Mouse (Mus musculus): ENCODE measurements around the gene Fmo5.
A peak's percentile ranks its signal among the peaks of the same experiment; 100 is the strongest.

Gene Fmo5

DNA sequence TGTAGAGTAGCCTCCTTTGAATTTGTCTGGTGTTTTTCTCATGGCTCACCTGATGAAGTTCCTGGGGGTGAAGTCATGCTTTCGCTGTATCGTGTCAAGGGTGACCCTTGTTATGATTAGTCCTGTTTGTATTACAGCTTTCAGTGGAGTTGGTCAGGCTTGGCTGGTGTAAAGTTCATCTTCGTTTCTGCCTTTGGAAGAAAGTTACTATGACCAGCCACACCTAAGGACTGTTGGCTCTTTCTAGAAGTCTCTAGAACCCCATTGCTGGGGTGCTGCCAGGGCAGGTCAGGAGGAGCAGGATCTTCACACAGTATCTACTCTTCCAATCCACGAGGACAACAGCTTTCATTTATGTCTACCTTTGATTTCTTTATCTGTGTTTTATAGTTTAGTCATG is 4.9 kb downstream of the Fmo5 start:
- no peak for DNase-seq

DNA sequence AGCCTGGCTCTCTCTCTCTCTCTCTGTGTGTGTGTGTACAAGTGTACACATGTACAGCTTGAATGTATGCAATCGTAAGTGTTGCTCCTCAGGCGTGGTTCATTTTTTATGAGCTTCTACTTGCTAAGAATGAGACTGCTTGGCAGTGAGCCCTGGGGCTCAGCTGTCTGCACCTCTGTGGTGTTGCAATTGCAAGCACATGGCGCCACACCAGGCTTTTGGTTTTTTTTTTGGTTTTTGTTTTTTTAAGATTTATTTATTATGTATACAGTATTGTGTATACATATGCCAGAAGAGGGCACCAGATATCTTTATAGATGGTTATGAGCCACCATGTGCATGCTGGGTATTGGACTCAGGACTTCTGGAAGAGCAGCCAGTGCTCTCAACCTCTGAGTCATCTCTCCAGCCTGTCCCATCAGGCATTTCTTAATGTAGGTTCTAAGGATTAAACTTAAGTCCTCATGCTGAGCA is 5.7 kb downstream of the Fmo5 start:
- DNase-seq: peak; percentile 36 to 46

DNA sequence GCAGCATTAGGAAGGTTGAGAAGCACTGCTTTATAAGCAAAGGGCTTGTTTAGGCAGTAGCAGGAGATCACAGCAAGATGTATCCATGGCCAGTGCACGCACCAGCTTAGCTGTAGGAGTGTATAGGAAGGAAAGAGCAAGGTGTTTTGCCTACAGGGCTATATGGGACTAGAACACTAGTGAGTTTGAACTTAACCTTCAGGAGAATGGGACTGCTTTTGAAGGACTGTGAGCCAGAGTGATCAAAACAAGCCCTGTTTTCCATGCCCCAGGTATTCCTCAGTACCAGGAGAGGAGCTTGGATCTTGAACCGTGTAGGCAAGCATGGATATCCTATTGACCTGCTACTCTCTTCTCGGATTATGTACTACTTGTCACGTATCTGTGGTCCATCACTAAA is 12.8 kb downstream of the Fmo5 start:
- DNase-seq: no peak

DNA sequence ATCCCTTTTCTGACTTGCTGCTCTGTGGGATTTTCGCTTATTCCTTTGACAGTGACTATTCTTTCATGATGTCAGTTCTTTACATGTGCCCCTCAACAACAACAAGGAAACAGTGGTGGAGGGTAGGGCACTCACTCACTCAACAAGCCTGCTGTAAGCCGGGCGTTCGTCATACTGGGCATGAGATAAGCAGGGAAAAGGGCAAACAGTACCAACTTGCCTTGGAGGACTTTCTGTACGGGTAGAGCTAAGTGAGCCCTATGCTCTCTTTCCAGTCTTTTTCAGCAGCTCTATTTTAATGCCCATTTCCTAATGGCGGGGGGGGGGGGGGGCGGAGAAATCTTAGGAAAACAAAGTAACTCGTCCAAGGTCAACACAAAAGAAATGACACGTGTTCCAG is 13.4 kb downstream of the Fmo5 start:
- no peak for DNase-seq

DNA sequence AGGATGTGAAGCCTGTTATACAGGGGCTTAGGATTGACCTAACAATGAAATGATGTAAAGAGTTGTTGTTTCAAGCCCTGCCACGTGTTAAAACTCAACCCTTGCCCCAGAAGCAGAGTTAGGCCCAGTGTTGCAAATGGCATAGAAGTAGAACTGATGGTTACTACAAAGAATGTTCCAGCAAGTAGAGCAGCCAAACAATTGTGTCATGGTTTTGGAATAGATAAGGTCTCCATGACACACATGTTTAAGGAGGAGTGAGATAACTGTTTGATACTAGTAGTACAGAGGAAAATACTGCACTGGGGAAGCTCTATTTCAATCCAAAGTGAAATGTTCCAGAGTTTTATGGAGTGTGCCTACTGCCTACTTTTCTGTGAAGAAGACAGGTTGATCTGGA is 19.9 kb downstream of the Fmo5 start:
- DNase-seq: no peak

DNA sequence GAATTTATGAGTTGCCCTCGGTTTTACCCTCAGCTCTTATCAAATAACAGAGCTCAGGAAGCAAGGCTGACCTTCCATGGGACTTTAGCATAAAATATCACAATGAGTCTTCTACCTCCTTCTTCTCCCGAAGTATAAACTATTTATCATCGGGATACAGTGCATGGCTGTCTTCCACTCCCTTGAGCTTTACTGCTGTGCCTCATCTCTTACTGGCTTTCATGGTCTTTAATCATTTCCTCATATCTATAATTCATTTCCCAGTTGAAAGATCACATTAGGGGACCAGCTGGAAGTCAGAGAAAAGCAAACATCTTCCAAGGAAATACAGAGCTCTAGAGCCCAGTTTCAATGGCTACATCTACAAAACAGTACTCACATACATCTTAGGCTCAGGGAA is 20.4 kb downstream of the Fmo5 start:
- no peak for DNase-seq

DNA sequence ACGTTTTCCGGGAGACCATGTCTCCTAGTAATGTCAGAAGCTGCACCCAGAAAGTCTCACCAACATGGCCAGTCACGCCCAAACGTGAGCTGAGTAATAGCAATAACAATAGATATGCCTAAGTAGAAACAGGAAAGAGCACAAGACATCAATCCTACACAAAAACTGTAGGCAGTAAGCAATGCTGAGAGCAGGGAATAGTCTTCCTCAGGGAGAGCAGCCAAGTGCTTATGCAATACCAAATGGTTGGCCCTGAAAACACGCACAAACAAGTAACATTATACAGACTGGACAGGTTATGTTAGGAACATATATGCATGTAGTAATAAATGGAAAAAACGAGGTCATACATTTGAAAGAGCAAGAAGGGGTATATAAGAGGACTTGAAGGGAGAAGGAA is 20.9 kb downstream of the Fmo5 start:
- DNase-seq: no peak

DNA sequence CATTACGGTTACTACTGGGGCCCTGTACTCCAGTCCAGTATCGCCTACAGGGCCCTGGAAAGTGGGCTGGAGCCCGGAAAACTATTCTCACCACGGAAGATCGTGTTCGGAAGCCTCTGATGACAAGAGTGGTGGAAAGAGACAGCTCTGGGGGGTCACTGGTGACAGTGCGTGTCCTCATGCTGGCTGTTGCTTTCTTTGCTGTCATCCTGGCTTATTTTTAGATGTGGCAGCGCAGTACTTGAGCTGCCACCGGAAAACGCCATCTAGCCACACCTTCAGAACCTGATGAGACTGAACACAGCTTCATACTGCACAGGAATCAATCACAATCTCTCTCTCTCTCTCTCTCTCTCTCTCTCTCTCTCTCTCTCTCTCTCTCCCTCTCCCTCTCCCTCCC is 23.0 kb downstream of the Fmo5 start:
- no peak for DNase-seq

DNA sequence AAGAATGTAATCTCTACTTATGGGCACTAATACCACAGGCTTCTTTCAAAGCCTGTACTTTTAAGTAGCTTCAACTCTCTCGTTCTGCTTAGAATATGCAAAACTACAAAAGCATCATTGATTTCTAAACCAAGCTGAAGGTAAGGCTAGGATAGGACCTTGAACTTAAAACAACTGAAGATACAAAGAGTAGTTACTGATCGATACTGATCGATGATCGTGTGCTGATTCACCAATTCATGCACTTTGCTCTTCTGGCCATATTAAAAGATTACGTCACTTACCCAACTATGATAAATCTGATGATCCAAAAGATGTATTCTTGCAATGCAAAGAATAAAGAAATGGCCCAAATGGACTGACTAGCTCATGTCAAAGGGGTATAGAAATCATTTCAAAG is 25.2 kb downstream of the Fmo5 start:
- no peak for DNase-seq

DNA sequence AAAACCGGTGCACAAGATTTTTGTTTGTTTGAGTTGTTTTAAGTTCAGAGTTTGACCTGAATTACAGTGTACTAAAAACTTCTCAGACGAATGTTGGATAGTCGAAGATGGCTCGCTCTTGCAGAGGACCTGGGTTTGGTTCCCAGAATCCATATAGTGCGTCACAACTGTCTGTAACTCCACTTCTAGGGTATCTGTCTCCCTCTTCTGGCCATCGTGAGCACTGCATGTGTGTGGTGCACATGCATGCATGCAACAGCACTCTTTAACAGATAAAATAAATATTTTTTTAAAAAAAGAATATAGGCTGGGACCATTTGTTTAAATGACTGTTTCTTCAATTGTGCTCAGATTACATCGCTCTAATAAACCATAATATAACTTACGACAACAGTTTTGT is 26.3 kb downstream of the Fmo5 start:
- peak; percentile 59 to 61 for DNase-seq

DNA sequence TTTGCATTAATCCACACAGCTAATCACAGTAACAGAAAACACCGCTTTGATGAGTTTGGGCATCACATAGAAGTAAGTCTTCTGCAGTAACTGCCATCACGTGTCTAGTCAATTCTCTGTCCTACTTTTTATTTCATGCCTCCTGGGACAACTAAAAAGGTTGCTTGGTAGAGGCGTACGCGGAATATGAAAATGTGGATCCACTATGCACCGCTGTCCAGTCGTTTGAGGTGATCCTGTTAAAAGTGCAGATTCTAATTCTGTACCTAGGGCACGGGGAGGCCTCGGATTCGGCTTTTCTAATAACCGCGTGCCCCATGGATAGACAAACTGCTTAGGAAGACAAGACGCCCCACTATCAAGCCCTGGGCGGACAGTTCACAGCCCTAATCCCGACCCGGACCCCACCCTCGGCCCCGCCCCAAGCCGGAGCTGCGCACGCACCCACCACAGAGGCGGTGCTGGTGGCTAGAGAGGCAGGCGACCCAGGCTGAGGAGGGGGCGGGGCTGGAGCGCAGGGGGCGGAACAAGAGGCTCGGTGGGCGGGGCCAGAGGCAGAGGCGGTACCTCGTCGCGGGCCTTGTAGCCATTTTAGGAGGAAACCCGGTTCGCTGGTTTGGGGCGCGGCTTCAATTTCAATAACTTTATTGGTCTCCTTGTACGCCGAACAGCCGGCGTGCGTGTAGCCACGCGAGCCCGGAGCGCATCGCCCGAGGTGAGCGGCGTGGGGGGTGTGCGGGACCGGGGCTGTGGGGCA is 29.2 kb downstream of the Fmo5 start, which contains the start of gene Prkab2:
Gene Prkab2 (plus strand): TSS at position 539 of the 757 bp plus-strand sequence.
- peak; percentile 100 for DNase-seq

DNA sequence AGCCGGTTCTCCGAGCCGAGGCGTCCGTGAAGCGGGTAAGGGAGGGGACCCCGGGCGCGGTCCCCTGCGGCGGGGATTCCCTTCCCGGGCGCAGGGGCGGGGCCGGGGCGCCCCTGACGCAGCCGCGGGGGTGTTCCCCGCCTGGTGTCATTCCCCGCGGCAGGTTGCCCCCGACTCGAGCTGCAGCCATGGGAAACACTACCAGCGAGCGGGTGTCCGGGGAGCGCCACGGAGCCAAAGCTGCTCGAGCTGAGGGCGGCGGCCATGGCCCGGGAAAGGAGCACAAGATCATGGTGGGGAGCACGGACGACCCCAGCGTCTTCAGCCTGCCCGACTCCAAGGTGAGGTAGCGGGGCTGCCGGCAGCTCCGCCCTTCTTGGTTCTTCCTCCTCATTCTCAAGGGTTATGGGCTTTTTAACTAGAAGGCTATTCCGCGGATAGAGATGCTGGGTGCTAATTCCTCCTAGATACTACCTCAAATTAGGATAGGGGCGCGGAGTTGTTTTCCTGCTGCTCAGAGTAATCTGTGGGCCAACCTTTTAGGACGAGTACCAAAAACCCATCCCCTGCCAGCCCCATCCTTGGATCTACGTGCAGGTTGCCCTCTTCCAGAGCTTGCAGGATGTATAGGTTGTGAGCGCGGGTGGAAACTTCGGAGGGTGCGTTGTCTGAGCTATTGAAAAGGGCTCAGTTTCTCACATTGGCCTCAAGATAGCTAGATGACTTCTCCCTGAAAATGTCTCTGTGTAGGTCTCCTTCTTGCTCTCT is 30.0 kb downstream of the Fmo5 start:
- no peak for DNase-seq

DNA sequence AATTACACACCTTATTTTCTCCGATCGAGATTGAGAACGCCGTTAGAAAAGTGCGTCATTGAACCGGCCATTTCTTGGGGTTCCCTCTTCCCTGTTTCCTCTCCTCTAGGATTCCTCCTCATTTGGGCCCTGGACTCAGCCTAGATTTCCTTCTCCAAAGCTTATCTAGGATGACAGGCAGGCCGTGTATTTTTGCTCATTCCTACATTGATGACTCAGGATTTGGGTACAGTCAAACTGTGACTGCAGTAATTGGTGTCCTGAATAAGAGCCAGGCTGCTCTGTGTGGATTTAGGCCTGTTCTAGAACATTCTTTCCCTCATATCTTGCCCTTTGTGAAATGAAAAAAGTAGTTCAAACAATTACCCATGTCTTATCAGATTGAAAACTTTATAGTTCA is 31.1 kb downstream of the Fmo5 start:
- DNase-seq: no peak

DNA sequence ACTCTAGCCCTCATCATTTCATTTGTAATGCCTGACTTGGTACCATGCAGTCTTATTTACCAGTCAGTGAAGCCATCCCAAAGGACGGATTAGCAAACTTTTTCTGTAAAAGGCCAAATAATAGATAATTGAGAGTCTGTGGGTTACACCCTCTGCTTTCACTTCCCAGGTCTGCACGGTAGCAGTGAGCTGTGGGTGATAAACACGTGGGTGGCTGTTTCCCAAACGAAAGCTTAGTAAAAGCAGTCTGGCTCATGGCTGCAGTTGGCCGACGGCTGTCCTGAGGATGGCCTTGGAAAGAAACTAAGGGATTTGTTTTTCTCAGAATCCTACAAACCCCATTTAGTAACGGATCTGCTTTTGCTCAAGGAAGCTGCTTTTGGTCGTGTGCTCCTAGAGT is 32.6 kb downstream of the Fmo5 start:
- DNase-seq: no peak

DNA sequence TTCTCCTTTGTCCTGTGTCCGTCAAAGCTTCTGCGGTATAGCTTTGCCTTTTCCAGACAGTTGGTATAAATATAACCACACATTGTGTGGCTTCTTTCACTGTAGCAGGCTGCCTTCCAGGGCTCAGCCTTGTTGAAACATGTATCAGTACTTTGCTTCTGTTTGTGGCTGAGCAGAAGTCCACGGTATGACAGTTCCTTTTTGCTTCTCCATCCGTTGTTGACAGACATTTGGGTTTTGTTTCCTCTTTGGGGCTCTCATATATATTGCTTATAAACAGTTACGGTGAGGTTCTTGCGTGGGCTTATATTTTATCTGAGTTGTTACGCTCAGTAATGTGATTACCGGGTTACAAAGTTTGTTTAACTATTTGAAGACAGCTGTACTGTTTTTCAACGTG is 36.9 kb downstream of the Fmo5 start:
- DNase-seq: no peak

DNA sequence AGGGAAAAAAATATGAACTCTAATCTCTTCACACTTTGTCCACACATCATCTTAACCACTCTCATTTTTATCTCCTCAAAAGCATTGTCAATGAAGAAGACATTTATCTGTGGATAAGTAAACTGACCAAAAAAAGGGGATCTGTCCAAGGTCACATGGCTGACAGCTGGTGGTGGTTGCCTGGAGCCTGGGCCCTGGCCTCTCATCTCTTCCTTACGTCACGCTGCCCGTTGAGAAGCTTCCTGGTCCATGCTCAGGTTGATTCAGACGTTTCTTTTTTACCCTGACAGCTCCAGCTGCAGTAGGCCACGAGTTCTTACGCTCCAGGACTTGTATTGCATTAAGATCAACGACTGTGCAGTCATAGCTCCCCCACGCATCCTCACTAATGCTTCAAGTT is 37.5 kb downstream of the Fmo5 start:
- DNase-seq: no peak

DNA sequence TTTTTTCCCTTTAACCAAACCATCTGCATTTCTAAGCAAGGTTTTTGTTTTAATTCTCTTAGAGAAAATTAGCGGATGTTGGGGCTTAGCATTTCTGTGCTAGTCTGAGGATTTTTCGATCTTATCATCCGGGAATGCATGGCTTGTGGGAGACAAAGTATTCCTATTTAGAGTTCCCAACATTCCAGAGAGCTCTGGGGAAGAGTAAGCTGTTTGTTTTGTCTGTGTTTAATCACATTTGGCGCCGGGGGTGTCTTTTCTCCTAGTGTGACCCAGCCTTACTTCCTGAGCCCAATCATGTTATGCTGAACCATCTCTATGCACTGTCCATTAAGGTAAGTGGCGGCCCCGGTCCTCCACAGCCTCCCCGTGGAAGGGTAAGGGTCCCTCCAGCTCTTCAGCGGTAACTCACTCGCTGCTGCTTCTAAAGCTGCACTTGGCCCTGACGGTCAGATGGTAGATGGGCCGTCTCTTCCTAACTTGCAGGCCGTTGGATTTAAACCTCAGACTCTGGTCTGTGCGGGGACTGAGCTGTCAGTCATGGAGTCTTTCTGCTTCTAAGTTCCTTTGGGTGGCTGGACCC is 38.6 kb downstream of the Fmo5 start:
- DNase-seq: no peak

DNA sequence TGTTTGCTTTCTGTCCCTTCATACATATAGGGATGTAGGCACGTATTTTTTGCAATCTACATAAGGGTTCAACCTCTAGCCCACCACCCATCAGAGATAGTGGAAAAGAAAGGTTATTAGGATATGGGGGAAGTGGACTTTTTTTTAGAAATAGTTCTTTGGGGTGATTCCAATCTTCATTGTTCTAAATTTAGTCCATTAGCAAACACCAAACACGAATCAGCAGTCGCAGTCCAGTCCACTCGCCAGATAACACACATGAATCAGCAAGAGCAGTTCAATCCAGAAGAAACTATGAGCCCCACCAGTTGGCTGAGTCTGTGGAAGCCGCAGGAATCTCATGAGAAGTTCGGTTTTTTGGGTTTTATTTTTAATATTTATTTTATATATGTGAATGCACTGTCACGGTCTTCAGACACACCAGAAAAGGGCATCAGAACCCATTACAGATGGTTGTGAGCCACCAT is 46.1 kb downstream of the Fmo5 start, which contains the start of gene Gm17651:
Gene Gm17651 (minus strand): TSS at position 51 of the 467 bp plus-strand sequence.
- no peak for DNase-seq

DNA sequence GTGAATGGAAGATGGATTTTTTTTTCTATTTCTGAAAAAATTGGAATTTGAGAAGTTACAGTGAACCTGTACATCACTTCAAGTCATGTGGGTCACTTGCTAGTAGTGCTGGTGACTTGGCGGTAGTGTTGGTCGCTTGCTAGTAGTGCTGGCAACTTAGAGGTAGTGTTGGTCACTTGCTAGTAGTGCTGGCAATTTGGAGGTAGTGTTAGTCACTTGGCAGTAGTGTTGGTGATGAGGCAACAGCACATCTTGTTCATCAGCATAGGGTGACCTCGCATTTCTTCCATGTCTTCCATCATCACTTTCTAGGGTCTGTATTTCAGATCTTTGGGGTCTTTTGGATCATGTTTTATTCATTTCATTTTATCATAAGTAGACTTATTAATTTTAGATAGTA is 47.5 kb downstream of the Fmo5 start:
- DNase-seq: no peak

DNA sequence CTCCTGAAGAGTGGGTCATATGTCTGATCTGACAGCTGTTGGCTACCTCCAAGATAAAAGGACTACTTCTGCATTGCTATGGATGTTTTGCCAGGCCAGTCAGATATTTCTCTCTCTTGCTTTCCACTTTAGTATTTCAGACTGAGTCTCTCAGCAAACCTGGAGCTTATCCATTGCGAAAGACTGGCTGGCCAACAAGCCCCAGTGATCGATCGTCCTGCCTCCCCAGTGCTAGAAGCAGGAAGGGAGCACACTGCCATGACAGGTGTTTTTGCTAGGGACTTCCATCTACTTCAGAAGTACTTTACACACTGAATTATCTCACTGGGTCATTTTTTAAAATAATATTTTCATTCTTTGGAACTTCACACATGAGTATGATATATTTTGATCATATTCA is 49.8 kb downstream of the Fmo5 start:
- no peak for DNase-seq

DNA sequence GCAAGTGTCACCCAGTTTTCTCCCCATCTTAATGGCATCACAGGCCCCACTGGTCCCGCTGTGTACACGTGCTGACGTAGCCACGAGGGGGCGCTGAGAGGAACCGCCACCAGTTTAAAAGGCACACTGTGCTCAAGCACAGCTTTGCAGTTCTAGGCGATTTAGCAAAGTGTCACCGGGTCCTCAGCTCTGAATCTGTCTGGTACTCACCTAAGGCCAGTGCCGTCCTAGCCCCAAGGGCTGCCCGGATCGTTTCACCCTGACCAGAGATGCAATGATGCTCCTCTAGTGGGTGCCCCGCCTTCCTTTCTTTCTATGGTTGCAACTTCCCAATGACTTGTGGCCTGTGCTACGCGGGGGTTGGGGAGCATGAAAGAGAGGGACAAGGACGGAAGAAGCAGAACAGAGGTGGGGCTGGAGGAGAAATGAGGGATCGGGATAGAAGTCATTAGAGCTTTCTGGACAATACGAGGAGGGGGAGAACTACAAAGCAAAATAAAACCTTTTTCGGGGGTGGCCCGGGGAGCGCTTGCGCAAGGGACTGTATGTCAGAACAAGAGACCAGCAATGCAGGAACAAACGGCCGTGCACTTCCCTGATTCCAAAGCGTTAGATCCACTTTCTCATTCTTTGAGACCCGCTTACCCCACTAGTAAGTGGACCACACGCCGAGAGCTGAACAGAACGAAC is 52.2 kb downstream of the Fmo5 start:
- DNase-seq: peak; percentile 87 to 88

DNA sequence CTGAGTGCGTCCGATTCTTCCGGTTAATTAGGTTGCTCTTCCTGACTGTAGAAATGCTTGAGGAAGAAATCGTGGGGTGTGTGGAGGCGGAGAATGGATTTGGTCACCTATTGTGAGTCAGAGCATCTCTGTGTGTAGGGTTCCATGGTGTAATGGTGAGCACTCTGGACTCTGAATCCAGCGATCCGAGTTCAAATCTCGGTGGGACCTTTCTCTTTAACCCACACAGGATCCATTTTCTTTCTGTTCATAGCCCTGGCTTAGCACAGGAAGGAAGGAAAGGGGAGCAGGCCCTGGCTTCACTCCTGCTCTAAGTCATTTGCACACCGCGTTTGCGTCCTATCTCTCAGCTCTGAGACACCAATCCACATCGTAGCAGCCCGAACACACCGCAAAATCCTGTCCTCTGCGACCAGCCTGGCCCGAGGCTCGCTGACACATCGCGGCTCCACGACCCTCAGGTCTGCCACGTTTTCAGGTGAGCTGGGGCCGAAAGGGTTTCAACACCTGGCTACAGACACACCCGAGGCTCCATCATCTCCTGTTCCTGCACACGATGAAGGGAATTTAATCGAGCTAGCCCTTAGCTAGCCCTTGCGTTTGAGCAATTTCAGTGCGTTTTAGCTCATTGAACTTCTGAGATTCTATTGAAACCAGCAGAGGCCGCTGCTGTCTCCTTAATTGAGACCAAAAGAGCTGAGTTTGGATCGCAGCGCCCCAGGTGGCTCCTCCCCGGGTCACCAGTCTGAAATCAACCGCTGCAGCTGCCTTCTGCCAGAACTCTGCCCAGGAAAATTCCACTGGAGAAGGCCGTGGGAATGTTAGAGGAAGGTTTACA is 52.9 kb downstream of the Fmo5 start:
- DNase-seq: peak; percentile 77 to 84
